Comparison of ENCODE assay signal across 8 mouse cellular contexts in genomic region chr1:136624146-136625018, GRCm38 (mm10). TPM values are rescaled to one million over a fixed set of nuclear protein-coding genes. Genes with fewer than 3 reads are reported as not detected.
DNase-seq lines count a peak whose midpoint lies in the region; ATAC-seq lines count a peak whose summit lies in the region.

Zfp281 (plus strand) TSS chr1:136624901.

- ATAC-seq in hindbrain, embryonic 16.5 days = peak; percentile 99

- H3K4me1 ChIP-seq in hindbrain, embryonic 16.5 days (ENCODE audit: control insufficient read depth, insufficient read depth, low read depth, low read length) = peaks cover 29% of the 10 kb centered on the region

- H3K9me3 ChIP-seq in hindbrain, embryonic 16.5 days (ENCODE audit: control insufficient read depth, low read length) = no peaks in the 10 kb centered on the region

- H3K36me3 ChIP-seq in hindbrain, embryonic 16.5 days (ENCODE audit: control insufficient read depth, insufficient read depth, low read length) = peaks cover 6% of the 10 kb centered on the region; the same call in 1 of the 2 replicates
- H3K36me3 ChIP-seq in macrophage (ENCODE audit: inconsistent target) = peaks cover 11% of the 10 kb centered on the region; the same call in 1 of the 2 replicates

- peaks cover 42% of the 10 kb centered on the region for H3K79me2 ChIP-seq in macrophage (ENCODE audit: inconsistent target)

- peak within 1 kb of the TSS; percentile 68 for H3K4me2 ChIP-seq in hindbrain, embryonic 16.5 days (ENCODE audit: low read length)

- H3K9ac ChIP-seq in hindbrain, embryonic 16.5 days (ENCODE audit: low read depth, low read length) = peak within 1 kb of the TSS; percentile 99

- H3K27ac ChIP-seq in hindbrain, embryonic 16.5 days (ENCODE audit: low read depth, low read length) = peak within 1 kb of the TSS; percentile 98
- H3K27ac ChIP-seq in macrophage = peak within 1 kb of the TSS; percentile 31; the same call in 1 of the 2 replicates

- H3K4me3 ChIP-seq in hindbrain, embryonic 16.5 days (ENCODE audit: low read length) = peak within 1 kb of the TSS; percentile 91
- peak within 1 kb of the TSS; percentile 48 for H3K4me3 ChIP-seq in macrophage (ENCODE audit: inconsistent target)

- H3K27me3 ChIP-seq in hindbrain, embryonic 16.5 days (replicated peaks; ENCODE audit: control insufficient read depth, insufficient read depth, low read length) = peaks cover 2% of the 10 kb centered on the region; the same call in 1 of the 2 replicates

- 2% methylated on average over 45 of the region's 45 CpGs for WGBS in hindbrain, embryonic 16.5 days
- WGBS in macrophage (ENCODE audit: missing documents) = 2% methylated on average over 41 of the region's 45 CpGs

- peak; percentile 96 for DNase-seq in WW6 (ENCODE audit: low read depth, low spot score)
- DNase-seq in cerebellum, postnatal 4 days (ENCODE audit: low spot score in 2 of 2) = peak; percentile 86 to 95
- DNase-seq in gastrocnemius, adult 18-20 months (ENCODE audit: low spot score) = peak; percentile 95
- DNase-seq in left cerebral cortex, adult 18-20 months (ENCODE audit: low spot score in 2 of 2) = peak; percentile 95 to 96
- DNase-seq in right cerebral cortex, adult 18-20 months = peak; percentile 97
- peak; percentile 89 for DNase-seq in urinary bladder, postnatal 10 days (ENCODE audit: low spot score)

RNA-seq across cellular contexts. Expression of gene Zfp281, which starts in this region (rescaled TPM):
- total RNA-seq in gastrocnemius, adult 18-20 months (2021) = 10 to 100 TPM in 1 of 2 experiments, 1 to 10 TPM in 1; 8.5 to 10.1 TPM
- 16.3 and 20.1 TPM in 2 replicates for polyA plus RNA-seq in hindbrain, embryonic 16.5 days (2015; fragmentation: Nextera tagmentation; extraction: Ambion mirVana)
- total RNA-seq in left cerebral cortex, adult 18-20 months (2021) = 10 to 100 TPM; 34.5 to 34.9 TPM
- total RNA-seq in macrophage (2018; cell fraction: chromatin; rRNA removed) = 10 to 100 TPM; 13.6 to 90.2 (median 34.1) TPM
- 10 to 100 TPM; 15.8 to 44.6 (median 30.6) TPM for total RNA-seq in macrophage (2018; cell fraction: cytosol; rRNA removed)
- 100 to 1,000 TPM in 2 of 26 experiments, 10 to 100 TPM in 24; 13.8 to 122 (median 47.2) TPM for total RNA-seq in macrophage (2018; cell fraction: nucleus; rRNA removed)
- 14.0 to 16.7 TPM (median 15.5 TPM) in 3 replicates for polyA plus RNA-seq in macrophage (2018)

Comparison
In these comparisons a context has a peak if more than half of its experiments do, and no peak if none do; other contexts are left out.
1. Peak in every context shown above with its lines: DNase-seq, ATAC-seq, H3K4me3 ChIP-seq and H3K27ac ChIP-seq.